In genomic region chr2:117122701-117123337, GRCm38 (mm10) we compare ENCODE assay signal across 8 mouse cellular contexts. TPM values are rescaled to one million over a fixed set of nuclear protein-coding genes. Genes with fewer than 3 reads are reported as not detected.
DNase-seq lines count a peak whose midpoint lies in the region; ATAC-seq and TF ChIP-seq lines count a peak whose summit lies in the region.

No protein-coding gene starts in this region.

- H3K4me3 ChIP-seq in layer of hippocampus, adult 2 months = peak overlapping the region; percentile 75

- peak; percentile 47 for DNase-seq in MN1 (ENCODE audit: low spot score)
- DNase-seq in brain, embryonic 14.5 days (ENCODE audit: low read depth) = peak; percentile 90
- peak; percentile 39 to 58 for DNase-seq in heart, postnatal 36 days
- peak; percentile 34 to 36 for DNase-seq in layer of hippocampus, adult 2 months (ENCODE audit: low spot score in 2 of 2)
- peak; percentile 70 for DNase-seq in lung, postnatal 10 days
- peak; percentile 81 for DNase-seq in retina, postnatal 1 day
- no peak for DNase-seq in urinary bladder, postnatal 4 days (ENCODE audit: low spot score in 2 of 2)

- intact Hi-C loops in heart, postnatal 36 days (cut with DNase I) = loop anchor here (2.0 to 5.0 kb wide), 2 partner anchors 56 to 124 kb away; partner anchors contain the start of gene Fam98b

- no peak for TF ChIP-seq CTCF in brain, embryonic 14.5 days (IDR thresholded peaks at IDR 0.05; ENCODE audit: borderline replicate concordance, extremely low read depth, insufficient read depth, insufficient read length)
- no peak for TF ChIP-seq CTCF in layer of hippocampus, adult 2 months (conservative IDR thresholded peaks at IDR 0.05)

- peak overlapping the region; percentile 99 for H3K27ac ChIP-seq in layer of hippocampus, adult 2 months

- TF ChIP-seq POLR2A in brain, embryonic 14.5 days (IDR thresholded peaks at IDR 0.05; ENCODE audit: borderline replicate concordance, extremely low read depth, insufficient read depth, insufficient read length, poor library complexity, severe bottlenecking) = no peak

- ATAC-seq in erythroblast, adult 5-6 weeks (replicated peaks; ENCODE audit: low FRiP score, poor library complexity, severe bottlenecking) = peak; percentile 79

RNA-seq across cellular contexts. Expression of gene Spred1, which starts 1.6 kb away (rescaled TPM):
- polyA plus RNA-seq in brain, embryonic 14.5 days (2012; rRNA removed) = 14.4 and 22.7 TPM in 2 replicates
- 3.1 and 4.2 TPM in 2 replicates for total RNA-seq in erythroblast, adult 5-6 weeks (2015; ENCODE audit: low replicate concordance)
- 3.2 and 6.8 TPM in 2 replicates for total RNA-seq in erythroblast, adult 5-6 weeks (2017; ENCODE audit: low replicate concordance)
- 10 to 100 TPM; 15.7 to 16.6 TPM for total RNA-seq in heart, postnatal 36 days (2021)
- 10 to 100 TPM; 97.0 to 97.4 TPM for total RNA-seq in layer of hippocampus, adult 2 months (2021)

Comparison
In these comparisons a context has a peak if more than half of its experiments do, and no peak if none do; other contexts are left out.
1. DNase-seq: peak in MN1 (single experiment), brain, embryonic 14.5 days (single experiment), heart, postnatal 36 days (2 of 2), layer of hippocampus, adult 2 months (2 of 2), lung, postnatal 10 days (single experiment) and retina, postnatal 1 day (single experiment); none in urinary bladder, postnatal 4 days (0 of 2).
2. RNA of gene Spred1, which starts 1.6 kb away (total RNA-seq): 97.0 to 97.4 TPM in layer of hippocampus, adult 2 months; 15.7 to 16.6 TPM in heart, postnatal 36 days and 3.1 to 6.8 TPM in erythroblast, adult 5-6 weeks; every median in the first group is over 4 times any median in the second.